Mouse (Mus musculus): ENCODE data around the gene Hoxa10. TPM values are rescaled to one million over a fixed set of nuclear protein-coding genes. Genes with fewer than 3 reads are reported as not detected.

The Hoxa10 gene
- polyA plus RNA-seq, 2 experiments, result 0.04 TPM; not detected in 1

- peaks cover 98% of the 10 kb centered on the region for H3K27me3 ChIP-seq (ENCODE audit: control insufficient read depth, insufficient read depth, low read length)
- no peak overlapping the region for H3K4me3 ChIP-seq (ENCODE audit: insufficient read depth in 1 of 2, low read depth in 2 of 2, low read length in 2 of 2)
- H3K36me3 ChIP-seq (replicated peaks; ENCODE audit: control insufficient read depth, insufficient read depth, low read depth), result no peaks in the 10 kb centered on the region
- DNase-seq (ENCODE audit: low read depth in 3 of 3, low spot score in 3 of 3) (no peak), ATAC-seq (ENCODE audit: insufficient read depth) (no peak)
- WGBS (ENCODE audit: insufficient replicate concordance), result 1% methylated on average over 23 of the region's 23 CpGs
- no peaks in the 10 kb centered on the region for H3K9me3 ChIP-seq (ENCODE audit: control insufficient read depth, low read length)
- H3K9ac ChIP-seq (replicated peaks), result no peak overlapping the region
- no peak overlapping the region for H3K4me2 ChIP-seq (ENCODE audit: low read depth)
- TF ChIP-seq EP300 (IDR thresholded peaks at IDR 0.05; ENCODE audit: low read depth) (no peak), CTCF (IDR thresholded peaks at IDR 0.05; ENCODE audit: low read depth) (no peak)
- no peaks in the 10 kb centered on the region for H3K4me1 ChIP-seq (replicated peaks; ENCODE audit: control insufficient read depth in 2 of 2, insufficient read depth in 2 of 2, low read length in 1 of 2)
- H3K27ac ChIP-seq, result no peak overlapping the region
Observed at GRCm38 (mm10) chr6:52247766-52248637, 7.3 kb upstream of the Hoxa10 start.

GRCm38 (mm10) chr6:52246916-52247315, 6.3 kb upstream of the Hoxa10 start:
- H3K27me3 ChIP-seq (ENCODE audit: control insufficient read depth, insufficient read depth, low read length), result peaks cover 98% of the 10 kb centered on the region
- no peaks in the 10 kb centered on the region for H3K4me1 ChIP-seq (replicated peaks; ENCODE audit: control insufficient read depth in 2 of 2, insufficient read depth in 2 of 2, low read length in 1 of 2)
- no peak for DNase-seq (ENCODE audit: low read depth in 3 of 3, low spot score in 3 of 3)
- TF ChIP-seq CTCF (IDR thresholded peaks at IDR 0.05; ENCODE audit: low read depth), result no peak
- no peak for TF ChIP-seq EP300 (IDR thresholded peaks at IDR 0.05; ENCODE audit: low read depth)
- H3K27ac ChIP-seq, result no peak overlapping the region
- H3K36me3 ChIP-seq (replicated peaks; ENCODE audit: control insufficient read depth, insufficient read depth, low read depth), result no peaks in the 10 kb centered on the region
- no peak for ATAC-seq (ENCODE audit: insufficient read depth)
- H3K9me3 ChIP-seq (ENCODE audit: control insufficient read depth, low read length), result no peaks in the 10 kb centered on the region
- WGBS (ENCODE audit: insufficient replicate concordance), result 1% methylated on average over 3 of the region's 3 CpGs
- H3K9ac ChIP-seq (replicated peaks), result no peak overlapping the region
- no peak overlapping the region for H3K4me3 ChIP-seq (ENCODE audit: insufficient read depth in 1 of 2, low read depth in 2 of 2, low read length in 2 of 2)
- H3K4me2 ChIP-seq (ENCODE audit: low read depth), result no peak overlapping the region

- ATAC-seq (ENCODE audit: insufficient read depth), result no peak
- TF ChIP-seq EP300 (IDR thresholded peaks at IDR 0.05; ENCODE audit: low read depth), result no peak
- no peak for TF ChIP-seq CTCF (IDR thresholded peaks at IDR 0.05; ENCODE audit: low read depth)
- no peaks in the 10 kb centered on the region for H3K36me3 ChIP-seq (replicated peaks; ENCODE audit: control insufficient read depth, insufficient read depth, low read depth)
- peaks cover 98% of the 10 kb centered on the region for H3K27me3 ChIP-seq (ENCODE audit: control insufficient read depth, insufficient read depth, low read length)
- no peak overlapping the region for H3K4me3 ChIP-seq (ENCODE audit: insufficient read depth in 1 of 2, low read depth in 2 of 2, low read length in 2 of 2)
- no peaks in the 10 kb centered on the region for H3K4me1 ChIP-seq (replicated peaks; ENCODE audit: control insufficient read depth in 2 of 2, insufficient read depth in 2 of 2, low read length in 1 of 2)
- no peak overlapping the region for H3K4me2 ChIP-seq (ENCODE audit: low read depth)
- H3K27ac ChIP-seq, result no peak overlapping the region
- DNase-seq (ENCODE audit: low read depth in 3 of 3, low spot score in 3 of 3), result no peak
- no peak overlapping the region for H3K9ac ChIP-seq (replicated peaks)
- H3K9me3 ChIP-seq (ENCODE audit: control insufficient read depth, low read length), result no peaks in the 10 kb centered on the region
- WGBS (ENCODE audit: insufficient replicate concordance), result under 1% methylated on average over 26 of the region's 26 CpGs
Observed at GRCm38 (mm10) chr6:52246403-52246803, 5.7 kb upstream of the Hoxa10 start.

GRCm38 (mm10) chr6:52245757-52246142, 5.1 kb upstream of the Hoxa10 start, which contains the start of gene Hoxa11:
Gene Hoxa11 (minus strand): TSS chr6:52245810.
- DNase-seq (ENCODE audit: low read depth in 3 of 3, low spot score in 3 of 3), result no peak
- H3K4me2 ChIP-seq (ENCODE audit: low read depth), result no peak within 1 kb of the TSS
- no peak for ATAC-seq (ENCODE audit: insufficient read depth)

GRCm38 (mm10) chr6:52245040-52245756, 4.5 kb upstream of the Hoxa10 start:
- Histone ChIP-seq H3K4me2 (ENCODE audit: low read depth) (no peak overlapping the region), H3K9me3 (ENCODE audit: control insufficient read depth, low read length) (no peaks in the 10 kb centered on the region), H3K4me1 (replicated peaks; ENCODE audit: control insufficient read depth in 2 of 2, insufficient read depth in 2 of 2, low read length in 1 of 2) (no peaks in the 10 kb centered on the region), H3K36me3 (replicated peaks; ENCODE audit: control insufficient read depth, insufficient read depth, low read depth) (no peaks in the 10 kb centered on the region), H3K4me3 (ENCODE audit: insufficient read depth in 1 of 2, low read depth in 2 of 2, low read length in 2 of 2) (no peak overlapping the region), H3K27me3 (ENCODE audit: control insufficient read depth, insufficient read depth, low read length) (peaks cover 100% of the 10 kb centered on the region), H3K9ac (replicated peaks) (no peak overlapping the region), H3K27ac (no peak overlapping the region)
- ATAC-seq (ENCODE audit: insufficient read depth), result no peak
- no peak for DNase-seq (ENCODE audit: low read depth in 3 of 3, low spot score in 3 of 3)
- TF ChIP-seq EP300 (IDR thresholded peaks at IDR 0.05; ENCODE audit: low read depth) (no peak), CTCF (IDR thresholded peaks at IDR 0.05; ENCODE audit: low read depth) (no peak)
- WGBS (ENCODE audit: insufficient replicate concordance), result 1% methylated on average over 71 of the region's 71 CpGs

More at GRCm38 (mm10) chr6:52245757-52246142, 5.1 kb upstream of the Hoxa10 start, which contains the start of gene Hoxa11:
- Histone ChIP-seq H3K36me3 (replicated peaks; ENCODE audit: control insufficient read depth, insufficient read depth, low read depth) (no peaks in the 10 kb centered on the region), H3K9ac (replicated peaks) (no peak within 1 kb of the TSS), H3K9me3 (ENCODE audit: control insufficient read depth, low read length) (no peaks in the 10 kb centered on the region), H3K27me3 (ENCODE audit: control insufficient read depth, insufficient read depth, low read length) (peaks cover 98% of the 10 kb centered on the region), H3K4me3 (ENCODE audit: insufficient read depth in 1 of 2, low read depth in 2 of 2, low read length in 2 of 2) (no peak within 1 kb of the TSS), H3K4me1 (replicated peaks; ENCODE audit: control insufficient read depth in 2 of 2, insufficient read depth in 2 of 2, low read length in 1 of 2) (no peaks in the 10 kb centered on the region), H3K27ac (no peak within 1 kb of the TSS)
- WGBS (ENCODE audit: insufficient replicate concordance), result 4% methylated on average over 20 of the region's 20 CpGs
- TF ChIP-seq EP300 (IDR thresholded peaks at IDR 0.05; ENCODE audit: low read depth) (no peak), CTCF (IDR thresholded peaks at IDR 0.05; ENCODE audit: low read depth) (no peak)
